Mouse (Mus musculus) forebrain, postnatal 0 days (tissue): ENCODE results near the gene Sh2b1. TPM values are rescaled to one million over a fixed set of nuclear protein-coding genes. Genes with fewer than 3 reads are reported as not detected.

Experiments
- ATAC-seq: fragments of 200-750 bp; cut with Nextera tagmentation; 2 replicates; pipeline ENCODE4 v1.8.0; 2017; ENCODE audit warnings: mild to moderate bottlenecking, moderate library complexity
- DNase-seq: peaks from one replicate; pipeline ENCODE4 v3.0.0-alpha.2; 2015
- H3K27ac ChIP-seq: fragments of 300-500 bp; sonication (generic); 2 replicates; pipeline ENCODE4 v1.5.1; 2014; ENCODE audit warnings: low read depth, mild to moderate bottlenecking, antibody characterized with exemption, low read length, moderate library complexity, mixed read lengths
- H3K27me3 ChIP-seq: fragments of 300-500 bp; sonication (generic); 2 replicates; pipeline ENCODE4 v1.6.1; 2014; ENCODE audit warnings: mild to moderate bottlenecking, low read length, mixed read lengths; ENCODE audit not compliant: insufficient read depth
- H3K36me3 ChIP-seq: fragments of 300-500 bp; sonication (generic); 2 replicates; pipeline ENCODE4 v1.6.1; 2014; ENCODE audit warnings: mild to moderate bottlenecking, moderate library complexity; ENCODE audit not compliant: insufficient read depth
- H3K4me1 ChIP-seq: fragments of 300-500 bp; sonication (generic); 2 replicates; pipeline ENCODE4 v1.6.1; 2014; ENCODE audit warnings: antibody characterized with exemption; ENCODE audit not compliant: insufficient read depth
- H3K4me2 ChIP-seq: fragments of 300-500 bp; sonication (generic); 2 replicates; pipeline ENCODE4 v1.6.1; 2014; ENCODE audit warnings: low read depth, mild to moderate bottlenecking, moderate library complexity
- H3K4me3 ChIP-seq: fragments of 300-500 bp; sonication (generic); 2 replicates; pipeline ENCODE4 v1.5.1; 2014; ENCODE audit warnings: low read depth, low read length, mixed read lengths
- H3K9ac ChIP-seq: fragments of 300-500 bp; sonication (generic); 2 replicates; pipeline ENCODE4 v1.6.1; 2014; ENCODE audit warnings: mild to moderate bottlenecking
- H3K9me3 ChIP-seq: fragments of 300-500 bp; sonication (generic); 2 replicates; pipeline ENCODE4 v1.6.1; 2016; ENCODE audit warnings: low read length
- CTCF ChIP-seq: sonication (generic); IDR thresholded peaks from 2 replicates; pipeline ENCODE4 v1.5.1; 2016; ENCODE audit warnings: antibody characterized with exemption, control low read depth, low read depth
- WGBS: fragments of 180-500 bp; shearing (Covaris S2); extraction: QIAGEN DNeasy Blood & Tissue Kit; methylation state at CpG from one replicate; pipeline ENCODE4 v1.1.7; 2014; 5-methylcytosine and 5-hydroxymethylcytosine counted together
- polyA plus RNA-seq: library from polyadenylated mRNA; unstranded; fragments of >200 nt; fragmentation: Nextera tagmentation; extraction: Ambion mirVana; gene quantifications from 2 replicates; pipeline ENCODE4 v1.2.1, GENCODE M21; 2015
- total RNA-seq: library from RNA; depleted of rRNA; stranded (reverse); fragments of >200 nt; gene quantifications from 2 replicates; pipeline ENCODE4 v1.2.3, GENCODE M21; 2014

Sh2b1 gene
- total and polyA plus RNA-seq, 2 experiments from 2014 or later, result 35.4 to 70.4 TPM

GRCm38 (mm10) chr7:126463547-126463946 is 11.7 kb downstream of the Sh2b1 start:
- H3K27ac ChIP-seq, result no peak overlapping the region
- no peak overlapping the region for H3K9ac ChIP-seq
- ATAC-seq, result no peak
- no peaks in the 10 kb centered on the region for H3K9me3 ChIP-seq
- DNase-seq, result no peak
- peaks cover 21% of the 10 kb centered on the region for H3K36me3 ChIP-seq
- no peaks in the 10 kb centered on the region for H3K27me3 ChIP-seq
- no peak overlapping the region for H3K4me2 ChIP-seq
- WGBS, result 65% methylated on average over 4 of the region's 4 CpGs
- no peak overlapping the region for H3K4me3 ChIP-seq
- no peak for TF ChIP-seq CTCF
- H3K4me1 ChIP-seq, result no peaks in the 10 kb centered on the region

GRCm38 (mm10) chr7:126463004-126463403 is 12.2 kb downstream of the Sh2b1 start, which contains the start of gene Atp2a1:
TSS of gene Atp2a1 (minus strand) at chr7:126463108.
- Histone ChIP-seq H3K36me3 (peaks cover 18% of the 10 kb centered on the region), H3K4me3 (no peak within 1 kb of the TSS), H3K4me1 (no peaks in the 10 kb centered on the region), H3K27me3 (no peaks in the 10 kb centered on the region), H3K9ac (no peak within 1 kb of the TSS), H3K27ac (no peak within 1 kb of the TSS), H3K4me2 (no peak within 1 kb of the TSS), H3K9me3 (no peaks in the 10 kb centered on the region)
- TF ChIP-seq CTCF, result no peak
- no peak for ATAC-seq
- WGBS, result 52% methylated on average over 5 of the region's 5 CpGs
- DNase-seq, result no peak

GRCm38 (mm10) chr7:126461626-126462025 is 13.6 kb downstream of the Sh2b1 start:
- DNase-seq (no peak), ATAC-seq (no peak)
- H3K36me3 ChIP-seq, result peaks cover 4% of the 10 kb centered on the region; the same call in 1 of the 2 replicates
- WGBS, result 62% methylated on average over 3 of the region's 3 CpGs
- H3K27ac ChIP-seq, result no peak overlapping the region
- H3K4me1 ChIP-seq, result no peaks in the 10 kb centered on the region
- no peaks in the 10 kb centered on the region for H3K27me3 ChIP-seq
- no peaks in the 10 kb centered on the region for H3K9me3 ChIP-seq
- no peak overlapping the region for H3K9ac ChIP-seq
- no peak overlapping the region for H3K4me2 ChIP-seq
- no peak overlapping the region for H3K4me3 ChIP-seq
- TF ChIP-seq CTCF, result no peak

GRCm38 (mm10) chr7:126460623-126461399 is 14.4 kb downstream of the Sh2b1 start:
- 42% methylated on average over 10 of the region's 10 CpGs for WGBS
- no peaks in the 10 kb centered on the region for H3K27me3 ChIP-seq
- DNase-seq (no peak), ATAC-seq (no peak)
- H3K4me1 ChIP-seq, result no peaks in the 10 kb centered on the region
- H3K27ac ChIP-seq, result no peak overlapping the region
- H3K9ac ChIP-seq, result no peak overlapping the region
- TF ChIP-seq CTCF, result no peak
- no peak overlapping the region for H3K4me3 ChIP-seq
- H3K4me2 ChIP-seq, result no peak overlapping the region
- no peaks in the 10 kb centered on the region; the same call in 1 of the 2 replicates for H3K36me3 ChIP-seq
- no peaks in the 10 kb centered on the region for H3K9me3 ChIP-seq

GRCm38 (mm10) chr7:126458844-126459618 is 16.2 kb downstream of the Sh2b1 start:
- WGBS, result 86% methylated on average over 11 of the region's 11 CpGs
- no peaks in the 10 kb centered on the region for H3K27me3 ChIP-seq
- H3K9ac ChIP-seq, result no peak overlapping the region
- H3K4me1 ChIP-seq, result no peaks in the 10 kb centered on the region
- H3K4me2 ChIP-seq, result no peak overlapping the region
- no peak overlapping the region for H3K27ac ChIP-seq
- DNase-seq, result no peak
- no peaks in the 10 kb centered on the region for H3K9me3 ChIP-seq
- ATAC-seq, result no peak
- H3K36me3 ChIP-seq, result no peaks in the 10 kb centered on the region
- H3K4me3 ChIP-seq, result no peak overlapping the region
- TF ChIP-seq CTCF, result no peak

GRCm38 (mm10) chr7:126458225-126458624 is 17.0 kb downstream of the Sh2b1 start:
- ATAC-seq, result no peak
- H3K9me3 ChIP-seq, result no peaks in the 10 kb centered on the region
- H3K36me3 ChIP-seq, result no peaks in the 10 kb centered on the region
- H3K4me2 ChIP-seq, result no peak overlapping the region
- DNase-seq, result no peak
- 84% methylated on average over 5 of the region's 5 CpGs for WGBS
- TF ChIP-seq CTCF, result no peak
- H3K27me3 ChIP-seq, result no peaks in the 10 kb centered on the region
- H3K27ac ChIP-seq, result no peak overlapping the region
- no peak overlapping the region for H3K9ac ChIP-seq
- H3K4me1 ChIP-seq, result no peaks in the 10 kb centered on the region
- no peak overlapping the region for H3K4me3 ChIP-seq
